Mouse (Mus musculus): ENCODE measurements around the gene Kcnk10.

DNA sequence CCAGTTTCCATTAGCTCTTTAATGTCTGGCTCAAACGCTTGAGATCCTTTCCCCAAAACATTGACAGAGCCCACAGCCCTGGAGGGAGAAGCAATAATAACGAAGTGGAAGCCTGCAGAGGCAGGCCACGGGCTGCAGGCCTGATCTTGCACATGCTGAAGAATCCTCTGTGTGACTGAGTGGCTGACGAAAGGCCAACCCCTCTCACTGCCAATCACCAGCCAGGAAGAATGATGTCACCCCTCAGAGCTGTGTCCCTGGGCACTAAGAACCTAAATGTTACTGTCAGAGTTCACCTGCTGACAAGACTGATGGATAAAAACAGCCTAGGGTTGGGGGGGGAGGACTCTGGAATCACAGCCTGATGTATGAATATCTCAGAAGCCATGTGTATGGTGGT is 72.5 kb downstream of the Kcnk10 start:
- TF ChIP-seq POLR2A (IDR thresholded peaks at IDR 0.05; ENCODE audit: borderline replicate concordance, insufficient read depth, low read length) (no peak), CTCF (IDR thresholded peaks at IDR 0.05; ENCODE audit: borderline replicate concordance, insufficient read depth, low read depth, low read length) (no peak)
